ENCODE assay signal across 27 mouse cellular contexts in genomic region chr3:119950721-119951120, GRCm38 (mm10).
DNase-seq lines count a peak whose midpoint lies in the region; ATAC-seq and TF ChIP-seq lines count a peak whose summit lies in the region.
"Had no signal": no experiment of that assay in that cellular context is flagged by ENCODE, and none has a peak within 500 bp of the region (broad histone marks: within the 10 kb centered on the region; RNA-seq: fewer than 3 reads in every experiment).

No protein-coding gene starts in this region.

- H3K4me2 ChIP-seq in midbrain, embryonic 14.5 days (ENCODE audit: low read length), result no peak overlapping the region
- H3K4me2 ChIP-seq in midbrain, embryonic 11.5 days, result no peak overlapping the region
- no peak overlapping the region for H3K4me2 ChIP-seq in forebrain, embryonic 12.5 days
- H3K4me2 ChIP-seq in forebrain, postnatal 0 days (ENCODE audit: low read depth), result no peak overlapping the region
- no peak overlapping the region for H3K4me2 ChIP-seq in intestine, postnatal 0 days (replicated peaks; ENCODE audit: low read depth)
- H3K4me2 ChIP-seq: heart, embryonic 11.5 days; hindbrain, embryonic 13.5 days; limb, embryonic 13.5 days; liver, embryonic 11.5 days; lung, embryonic 15.5 days; midbrain, embryonic 12.5 days; neural tube, embryonic 13.5 days had no signal

- peaks cover 24% of the 10 kb centered on the region for H3K4me1 ChIP-seq in midbrain, embryonic 14.5 days (ENCODE audit: control insufficient read depth, insufficient read depth, low read length)
- H3K4me1 ChIP-seq in midbrain, embryonic 11.5 days (ENCODE audit: control insufficient read depth, insufficient read depth, low read length), result peaks cover 12% of the 10 kb centered on the region
- H3K4me1 ChIP-seq in forebrain, embryonic 12.5 days, result peaks cover 46% of the 10 kb centered on the region
- H3K4me1 ChIP-seq in forebrain, postnatal 0 days (ENCODE audit: insufficient read depth), result 0 out of 2 replicates have a peak, but pooled peaks cover 7% of the 10 kb centered on the region
- H3K4me1 ChIP-seq in intestine, postnatal 0 days (replicated peaks; ENCODE audit: control insufficient read depth, insufficient read depth, low read length), result no peaks in the 10 kb centered on the region

- no peak for ATAC-seq in midbrain, embryonic 14.5 days (ENCODE audit: low FRiP score, low TSS enrichment)
- ATAC-seq in midbrain, embryonic 11.5 days (ENCODE audit: low FRiP score), result no peak
- no peak for ATAC-seq in forebrain, embryonic 12.5 days (ENCODE audit: low FRiP score)
- ATAC-seq in forebrain, postnatal 0 days, result no peak
- ATAC-seq in intestine, postnatal 0 days, result no peak

- peak; percentile 65 for DNase-seq in midbrain, embryonic 14.5 days
- no peak for DNase-seq in midbrain, embryonic 11.5 days (ENCODE audit: low spot score, missing footprints)
- DNase-seq in brain, embryonic 14.5 days (ENCODE audit: low read depth), result peak; percentile 84
- DNase-seq in forebrain, postnatal 0 days, result peak; percentile 55
- no peak for DNase-seq in urinary bladder, postnatal 25 days (ENCODE audit: low spot score)
- DNase-seq: adrenal gland, postnatal 25 days; cerebellum, adult 2 months; cerebellum, postnatal 25 days; gastrocnemius, adult 2 months; gastrocnemius, postnatal 36 days; heart, adult 18-20 months; heart, postnatal 4 days; kidney, adult 11 months; kidney, postnatal 14 days; thymus, adult 18-20 months; thymus, postnatal 25 days had no signal

- no peak overlapping the region for H3K27ac ChIP-seq in midbrain, embryonic 14.5 days (replicated peaks; ENCODE audit: low read depth, low read length)
- H3K27ac ChIP-seq in midbrain, embryonic 11.5 days (ENCODE audit: low read depth, low read length), result no peak overlapping the region
- peak overlapping the region; percentile 82 for H3K27ac ChIP-seq in forebrain, embryonic 12.5 days
- no peak overlapping the region for H3K27ac ChIP-seq in forebrain, postnatal 0 days (ENCODE audit: low read depth, low read length)
- no peak overlapping the region for H3K27ac ChIP-seq in intestine, postnatal 0 days (ENCODE audit: low read depth, low read length)
- H3K27ac ChIP-seq: gastrocnemius, adult 2 months; limb, embryonic 13.5 days; lung, embryonic 15.5 days; stomach, postnatal 0 days had no signal

- H3K9me3 ChIP-seq in midbrain, embryonic 14.5 days (ENCODE audit: control insufficient read depth, low read length), result no peaks in the 10 kb centered on the region
- no peaks in the 10 kb centered on the region for H3K9me3 ChIP-seq in midbrain, embryonic 11.5 days (ENCODE audit: control insufficient read depth, low read length)
- H3K9me3 ChIP-seq in forebrain, embryonic 12.5 days, result no peaks in the 10 kb centered on the region
- no peaks in the 10 kb centered on the region for H3K9me3 ChIP-seq in forebrain, postnatal 0 days (ENCODE audit: low read length)
- no peaks in the 10 kb centered on the region for H3K9me3 ChIP-seq in intestine, postnatal 0 days (ENCODE audit: control insufficient read depth)
- H3K9me3 ChIP-seq: hindbrain, embryonic 13.5 days; limb, embryonic 13.5 days; lung, embryonic 15.5 days; midbrain, embryonic 12.5 days; neural tube, embryonic 13.5 days had no signal

- no peaks in the 10 kb centered on the region for H3K27me3 ChIP-seq in midbrain, embryonic 14.5 days (ENCODE audit: control insufficient read depth, insufficient read depth, low read length)
- no peaks in the 10 kb centered on the region; the same call in 1 of the 2 replicates for H3K27me3 ChIP-seq in midbrain, embryonic 11.5 days (ENCODE audit: control insufficient read depth, insufficient read depth, low read length)
- H3K27me3 ChIP-seq in forebrain, embryonic 12.5 days, result 0 out of 2 replicates have a peak, but pooled peaks cover 3% of the 10 kb centered on the region
- H3K27me3 ChIP-seq in forebrain, postnatal 0 days (ENCODE audit: insufficient read depth, low read length), result no peaks in the 10 kb centered on the region
- H3K27me3 ChIP-seq in intestine, postnatal 0 days (replicated peaks; ENCODE audit: control insufficient read depth, insufficient read depth, low read length), result no peaks in the 10 kb centered on the region
- H3K27me3 ChIP-seq: hindbrain, embryonic 13.5 days; limb, embryonic 13.5 days; lung, embryonic 15.5 days; midbrain, embryonic 12.5 days had no signal

- TF ChIP-seq CTCF in brain, embryonic 14.5 days (IDR thresholded peaks at IDR 0.05; ENCODE audit: borderline replicate concordance, extremely low read depth, insufficient read depth, insufficient read length), result no peak
- TF ChIP-seq CTCF in forebrain, postnatal 0 days (IDR thresholded peaks at IDR 0.05; ENCODE audit: low read depth), result no peak
- no peak for TF ChIP-seq CTCF in intestine, postnatal 0 days (IDR thresholded peaks at IDR 0.05; ENCODE audit: low read depth)

- no peak overlapping the region for H3K9ac ChIP-seq in midbrain, embryonic 14.5 days (replicated peaks; ENCODE audit: low read length)
- no peak overlapping the region for H3K9ac ChIP-seq in midbrain, embryonic 11.5 days (ENCODE audit: low read length)
- H3K9ac ChIP-seq in forebrain, embryonic 12.5 days, result no peak overlapping the region
- H3K9ac ChIP-seq in forebrain, postnatal 0 days, result no peak overlapping the region
- H3K9ac ChIP-seq in intestine, postnatal 0 days (ENCODE audit: low read depth, low read length), result no peak overlapping the region
- H3K9ac ChIP-seq: hindbrain, embryonic 13.5 days; limb, embryonic 13.5 days; lung, embryonic 15.5 days; midbrain, embryonic 12.5 days; neural tube, embryonic 13.5 days had no signal

- TF ChIP-seq POLR2A in brain, embryonic 14.5 days (IDR thresholded peaks at IDR 0.05; ENCODE audit: borderline replicate concordance, extremely low read depth, insufficient read depth, insufficient read length, poor library complexity, severe bottlenecking), result no peak

- H3K4me3 ChIP-seq in midbrain, embryonic 14.5 days (replicated peaks; ENCODE audit: low read depth, low read length), result no peak overlapping the region
- no peak overlapping the region for H3K4me3 ChIP-seq in midbrain, embryonic 11.5 days (ENCODE audit: low read depth, low read length)
- no peak overlapping the region for H3K4me3 ChIP-seq in forebrain, embryonic 12.5 days (replicated peaks)
- H3K4me3 ChIP-seq in forebrain, postnatal 0 days (ENCODE audit: low read depth, low read length), result no peak overlapping the region
- no peak overlapping the region for H3K4me3 ChIP-seq in intestine, postnatal 0 days (ENCODE audit: low read depth, low read length)
- H3K4me3 ChIP-seq: gastrocnemius, adult 2 months; hindbrain, embryonic 13.5 days; limb, embryonic 13.5 days; lung, embryonic 15.5 days; midbrain, embryonic 12.5 days; myocyte; neural tube, embryonic 13.5 days had no signal

- WGBS in midbrain, embryonic 14.5 days, result 58% methylated on average over 3 of the region's 3 CpGs
- WGBS in midbrain, embryonic 11.5 days, result 86% methylated on average over 3 of the region's 3 CpGs
- WGBS in forebrain, embryonic 12.5 days, result 45% methylated on average over 3 of the region's 3 CpGs
- 29% methylated on average over 3 of the region's 3 CpGs for WGBS in forebrain, postnatal 0 days
- 78% methylated on average over 3 of the region's 3 CpGs for WGBS in intestine, postnatal 0 days

- no peaks in the 10 kb centered on the region for H3K36me3 ChIP-seq in midbrain, embryonic 14.5 days (ENCODE audit: control insufficient read depth, insufficient read depth, low read length)
- no peaks in the 10 kb centered on the region for H3K36me3 ChIP-seq in midbrain, embryonic 11.5 days (ENCODE audit: control insufficient read depth, insufficient read depth, low read length)
- H3K36me3 ChIP-seq in forebrain, embryonic 12.5 days (replicated peaks), result no peaks in the 10 kb centered on the region
- no peaks in the 10 kb centered on the region for H3K36me3 ChIP-seq in forebrain, postnatal 0 days (ENCODE audit: insufficient read depth)
- H3K36me3 ChIP-seq in intestine, postnatal 0 days (ENCODE audit: control insufficient read depth, insufficient read depth), result no peaks in the 10 kb centered on the region
- H3K36me3 ChIP-seq: hindbrain, embryonic 13.5 days; limb, embryonic 13.5 days; lung, embryonic 15.5 days; midbrain, embryonic 12.5 days; neural tube, embryonic 13.5 days had no signal

Comparison
In these comparisons a context has a peak if more than half of its experiments do, and no peak if none do; other contexts are left out.
1. DNase-seq: peak in midbrain, embryonic 14.5 days (single experiment), brain, embryonic 14.5 days (single experiment) and forebrain, postnatal 0 days (single experiment); none in midbrain, embryonic 11.5 days (single experiment) and urinary bladder, postnatal 25 days (single experiment).